Comparison of ENCODE assay signal across 27 mouse cellular contexts in the genomic region with DNA sequence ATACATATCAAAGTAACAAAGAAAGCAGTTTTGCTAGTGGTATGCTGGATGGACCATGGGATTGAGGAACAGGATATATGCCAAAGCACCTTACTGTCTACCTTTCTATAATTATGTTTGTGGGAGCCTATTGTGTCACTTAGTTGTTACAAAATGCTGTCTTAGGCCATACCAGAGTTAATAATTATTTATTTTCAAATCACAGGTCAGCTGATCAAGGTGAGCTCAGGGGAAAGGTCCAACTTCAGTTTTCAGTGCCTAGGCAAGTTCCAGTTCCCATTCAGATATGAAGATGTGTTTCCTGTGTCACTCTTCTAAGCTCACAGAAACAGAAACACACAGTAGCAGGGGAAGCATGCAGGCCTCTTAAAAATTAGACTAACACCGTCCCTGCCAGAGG.
DNase-seq lines count a peak whose midpoint lies in the region; ATAC-seq and TF ChIP-seq lines count a peak whose summit lies in the region.
"Had no signal": no experiment of that assay in that cellular context is flagged by ENCODE, and none has a peak within 500 bp of the region (broad histone marks: within the 10 kb centered on the region; RNA-seq: fewer than 3 reads in every experiment).

No protein-coding gene starts in this region.

- no peaks in the 10 kb centered on the region for H3K36me3 ChIP-seq in kidney, adult 2 months (ENCODE audit: control insufficient read depth, insufficient read depth, low read length)
- no peaks in the 10 kb centered on the region for H3K36me3 ChIP-seq in liver, adult 2 months (ENCODE audit: control insufficient read depth, insufficient read depth, low read length)
- no peaks in the 10 kb centered on the region for H3K36me3 ChIP-seq in liver, embryonic 12.5 days
- H3K36me3 ChIP-seq in small intestine, adult 2 months (ENCODE audit: control insufficient read depth, insufficient read depth, low read length): no peaks in the 10 kb centered on the region
- H3K36me3 ChIP-seq: embryonic facial prominence, embryonic 13.5 days; embryonic facial prominence, embryonic 15.5 days; forebrain, embryonic 10.5 days; forebrain, embryonic 12.5 days; G1E had no signal

- ATAC-seq in liver, embryonic 12.5 days: no peak
- ATAC-seq: activated CD4-positive, CD25-positive, alpha-beta regulatory T cell, adult 4 months; CD4-positive, CD25-positive, alpha-beta regulatory T cell, adult 4 months; forebrain, embryonic 14.5 days; forebrain, embryonic 16.5 days; Patski had no signal

- TF ChIP-seq CTCF in kidney, adult 2 months (conservative IDR thresholded peaks at IDR 0.05; ENCODE audit: insufficient read depth, insufficient read length, low read depth, low read length): no peak
- no peak for TF ChIP-seq CTCF in liver, adult 2 months (IDR thresholded peaks at IDR 0.05; ENCODE audit: low read depth, low read length)
- TF ChIP-seq CTCF in small intestine, adult 2 months (IDR thresholded peaks at IDR 0.05; ENCODE audit: extremely low read depth, insufficient read length, insufficient replicate concordance, low read depth, low read length): no peak

- H3K79me2 ChIP-seq in liver, adult 2 months (ENCODE audit: control insufficient read depth, insufficient read depth, low read length): no peaks in the 10 kb centered on the region

- no peaks in the 10 kb centered on the region for H3K4me1 ChIP-seq in kidney, adult 2 months (ENCODE audit: control insufficient read depth, insufficient read depth, low read length)
- peaks cover 8% of the 10 kb centered on the region; the same call in 1 of the 2 replicates for H3K4me1 ChIP-seq in liver, adult 2 months (ENCODE audit: control insufficient read depth, insufficient read depth, low read length)
- H3K4me1 ChIP-seq in liver, embryonic 12.5 days: no peaks in the 10 kb centered on the region
- H3K4me1 ChIP-seq in small intestine, adult 2 months (ENCODE audit: control insufficient read depth, insufficient read depth, insufficient read length, low read length): peaks cover 3% of the 10 kb centered on the region; the same call in 1 of the 2 replicates
- H3K4me1 ChIP-seq: embryonic facial prominence, embryonic 13.5 days; embryonic facial prominence, embryonic 15.5 days; forebrain, embryonic 10.5 days; forebrain, embryonic 12.5 days had no signal

- peak; percentile 36 for DNase-seq in kidney, adult 2 months
- no peak for DNase-seq in kidney, postnatal 25 days
- peak; percentile 93 for DNase-seq in liver, adult 2 months (ENCODE audit: extremely low read depth, low read depth, low spot score)
- DNase-seq: adrenal gland, adult 8-10 months; adrenal gland, postnatal 25 days; B cell, adult 2 months; cerebellum, adult 11 months; cerebellum, adult 18-20 months; cerebellum, adult 8-10 months; cerebellum, adult 9-11 months; cerebellum, postnatal 14 days; cerebellum, postnatal 36 days; embryo, embryonic 11 days had no signal

- no peak overlapping the region for H3K4me3 ChIP-seq in kidney, adult 2 months (ENCODE audit: insufficient read depth, low read depth, low read length)
- no peak overlapping the region for H3K4me3 ChIP-seq in liver, adult 2 months (ENCODE audit: insufficient read depth, low read depth, low read length)
- no peak overlapping the region for H3K4me3 ChIP-seq in liver, embryonic 12.5 days
- H3K4me3 ChIP-seq in small intestine, adult 2 months (ENCODE audit: low read depth, low read length): no peak overlapping the region
- H3K4me3 ChIP-seq: embryonic facial prominence, embryonic 13.5 days; embryonic facial prominence, embryonic 15.5 days; erythroblast, embryonic 14.5 days; forebrain, embryonic 10.5 days; forebrain, embryonic 12.5 days had no signal

- H3K27ac ChIP-seq in kidney, adult 2 months (ENCODE audit: insufficient read depth, low read depth, low read length): no peak overlapping the region
- peak overlapping the region; percentile 96 for H3K27ac ChIP-seq in liver, adult 2 months (replicated peaks; ENCODE audit: insufficient read depth, low read depth, low read length)
- H3K27ac ChIP-seq in liver, embryonic 12.5 days: no peak overlapping the region
- 0 out of 2 replicates have a peak overlapping the region, but pooled peaks have one; percentile 63 for H3K27ac ChIP-seq in small intestine, adult 2 months (ENCODE audit: insufficient read depth, low read depth, low read length)
- H3K27ac ChIP-seq: embryonic facial prominence, embryonic 13.5 days; embryonic facial prominence, embryonic 15.5 days; forebrain, embryonic 10.5 days; forebrain, embryonic 12.5 days had no signal

- 75% methylated on average over 1 of the region's 1 CpGs for WGBS in kidney, adult 2 months
- WGBS in liver, adult 2 months: 81% methylated on average over 1 of the region's 1 CpGs
- WGBS in liver, embryonic 12.5 days (ENCODE audit: insufficient replicate concordance): 74% methylated on average over 1 of the region's 1 CpGs
- 100% methylated on average over 1 of the region's 1 CpGs for WGBS in small intestine, adult 2 months

- no peak overlapping the region for H3K4me2 ChIP-seq in liver, embryonic 12.5 days
- H3K4me2 ChIP-seq: embryonic facial prominence, embryonic 13.5 days; embryonic facial prominence, embryonic 15.5 days; forebrain, embryonic 12.5 days had no signal

- H3K9ac ChIP-seq in liver, adult 2 months (ENCODE audit: low read depth, low read length): no peak overlapping the region
- no peak overlapping the region for H3K9ac ChIP-seq in liver, embryonic 12.5 days
- H3K9ac ChIP-seq: embryonic facial prominence, embryonic 13.5 days; embryonic facial prominence, embryonic 15.5 days; forebrain, embryonic 12.5 days had no signal

- no peaks in the 10 kb centered on the region for H3K27me3 ChIP-seq in kidney, adult 2 months (replicated peaks; ENCODE audit: control insufficient read depth, insufficient read depth, low read length)
- H3K27me3 ChIP-seq in liver, adult 2 months (ENCODE audit: control insufficient read depth, insufficient read depth, low read length): no peaks in the 10 kb centered on the region
- no peaks in the 10 kb centered on the region for H3K27me3 ChIP-seq in liver, embryonic 12.5 days (replicated peaks)
- no peaks in the 10 kb centered on the region for H3K27me3 ChIP-seq in small intestine, adult 2 months (ENCODE audit: control insufficient read depth, insufficient read depth, low read length)
- H3K27me3 ChIP-seq: CH12.LX; embryonic facial prominence, embryonic 13.5 days; embryonic facial prominence, embryonic 15.5 days; forebrain, embryonic 12.5 days had no signal

- TF ChIP-seq POLR2A in kidney, adult 2 months (IDR thresholded peaks at IDR 0.05; ENCODE audit: low read depth, low read length): no peak
- TF ChIP-seq POLR2A in liver, adult 2 months (IDR thresholded peaks at IDR 0.05; ENCODE audit: extremely low read depth, insufficient read depth, low read length): no peak
- no peak for TF ChIP-seq POLR2A in small intestine, adult 2 months (IDR thresholded peaks at IDR 0.05; ENCODE audit: low read depth, low read length)

- no peaks in the 10 kb centered on the region for H3K9me3 ChIP-seq in liver, embryonic 12.5 days (replicated peaks)
- H3K9me3 ChIP-seq: embryonic facial prominence, embryonic 13.5 days; embryonic facial prominence, embryonic 15.5 days; forebrain, embryonic 10.5 days; forebrain, embryonic 12.5 days; G1E had no signal

Comparison
In these comparisons a context has a peak if more than half of its experiments do, and no peak if none do; other contexts are left out.
1. DNase-seq: peak in kidney, adult 2 months (single experiment) and liver, adult 2 months (single experiment); none in kidney, postnatal 25 days (0 of 2).
2. H3K27ac ChIP-seq: peak in liver, adult 2 months (single experiment) and small intestine, adult 2 months (single experiment); none in kidney, adult 2 months (single experiment) and liver, embryonic 12.5 days (single experiment).